Comparison of ENCODE assay signal across 9 mouse cellular contexts in genomic region chrX:48462297-48462696, GRCm38 (mm10). TPM values are rescaled to one million over a fixed set of nuclear protein-coding genes. Genes with fewer than 3 reads are reported as not detected.
DNase-seq lines count a peak whose midpoint lies in the region; ATAC-seq and TF ChIP-seq lines count a peak whose summit lies in the region.
"Had no signal": no experiment of that assay in that cellular context is flagged by ENCODE, and none has a peak within 500 bp of the region (broad histone marks: within the 10 kb centered on the region; RNA-seq: fewer than 3 reads in every experiment).

No protein-coding gene starts in this region.

- peak overlapping the region; percentile 47 for H3K4me2 ChIP-seq in kidney, embryonic 14.5 days (replicated peaks; ENCODE audit: low read depth, low read length)
- peak overlapping the region; percentile 66 for H3K4me2 ChIP-seq in hindbrain, postnatal 0 days (ENCODE audit: low read depth, low read length)
- H3K4me2 ChIP-seq in midbrain, postnatal 0 days (ENCODE audit: low read depth, low read length, poor library complexity, severe bottlenecking): peak overlapping the region; percentile 63

- H3K9me3 ChIP-seq in kidney, embryonic 14.5 days (ENCODE audit: control insufficient read depth, low read length): no peaks in the 10 kb centered on the region
- no peaks in the 10 kb centered on the region for H3K9me3 ChIP-seq in hindbrain, postnatal 0 days (ENCODE audit: low read length)
- no peaks in the 10 kb centered on the region for H3K9me3 ChIP-seq in midbrain, postnatal 0 days (ENCODE audit: low read length)

- peak overlapping the region; percentile 32 for H3K4me3 ChIP-seq in kidney, embryonic 14.5 days (ENCODE audit: low read length)
- H3K4me3 ChIP-seq in cortical plate, adult 2 months (ENCODE audit: insufficient read depth, low read length): peak overlapping the region; percentile 40; the same call in 1 of the 2 replicates
- peak overlapping the region; percentile 34 for H3K4me3 ChIP-seq in hindbrain, postnatal 0 days (ENCODE audit: low read length)
- H3K4me3 ChIP-seq in midbrain, postnatal 0 days (ENCODE audit: low read depth, low read length): peak overlapping the region; percentile 33; the same call in 1 of the 2 replicates

- H3K9ac ChIP-seq in kidney, embryonic 14.5 days (ENCODE audit: low read depth, low read length): no peak overlapping the region
- no peak overlapping the region for H3K9ac ChIP-seq in hindbrain, postnatal 0 days (replicated peaks; ENCODE audit: low read length)
- no peak overlapping the region for H3K9ac ChIP-seq in midbrain, postnatal 0 days (replicated peaks; ENCODE audit: low read length, poor library complexity, severe bottlenecking)

- ATAC-seq in kidney, embryonic 14.5 days (ENCODE audit: low FRiP score, low TSS enrichment): peak; percentile 28; the same call in 1 of the 2 replicates
- peak; percentile 50 for ATAC-seq in hindbrain, postnatal 0 days
- peak; percentile 13; the same call in 1 of the 2 replicates for ATAC-seq in midbrain, postnatal 0 days (ENCODE audit: low FRiP score)

- WGBS in kidney, embryonic 14.5 days: 42% methylated on average over 4 of the region's 4 CpGs
- WGBS in hindbrain, postnatal 0 days: 31% methylated on average over 4 of the region's 4 CpGs
- WGBS in midbrain, postnatal 0 days: 25% methylated on average over 4 of the region's 4 CpGs

- TF ChIP-seq POLR2A in cortical plate, adult 2 months (IDR thresholded peaks at IDR 0.05; ENCODE audit: extremely low read depth, insufficient read depth, low read length): no peak

- H3K36me3 ChIP-seq in kidney, embryonic 14.5 days (ENCODE audit: control insufficient read depth, insufficient read depth, low read length): no peaks in the 10 kb centered on the region
- no peaks in the 10 kb centered on the region for H3K36me3 ChIP-seq in hindbrain, postnatal 0 days (ENCODE audit: insufficient read depth, low read length)
- no peaks in the 10 kb centered on the region for H3K36me3 ChIP-seq in midbrain, postnatal 0 days (ENCODE audit: insufficient read depth, low read length)

- DNase-seq in kidney, adult 9 months: no peak
- DNase-seq in hindbrain, postnatal 0 days (ENCODE audit: low spot score): no peak
- DNase-seq in midbrain, postnatal 0 days (ENCODE audit: low spot score): no peak
- DNase-seq in urinary bladder, adult 2 months (ENCODE audit: low spot score): no peak
- no peak for DNase-seq in frontal cortex, postnatal 36 days (ENCODE audit: low spot score in 2 of 2)
- DNase-seq in urinary bladder, adult 18-20 months (ENCODE audit: low spot score in 2 of 2): no peak

- no peaks in the 10 kb centered on the region for H3K4me1 ChIP-seq in kidney, embryonic 14.5 days (ENCODE audit: control insufficient read depth, insufficient read depth, low read length)
- H3K4me1 ChIP-seq in cortical plate, adult 2 months (ENCODE audit: control insufficient read depth, insufficient read depth, low read length): no peaks in the 10 kb centered on the region
- no peaks in the 10 kb centered on the region for H3K4me1 ChIP-seq in hindbrain, postnatal 0 days (ENCODE audit: insufficient read depth, low read length)
- H3K4me1 ChIP-seq in midbrain, postnatal 0 days (ENCODE audit: insufficient read depth, low read length): no peaks in the 10 kb centered on the region

- no peak overlapping the region for H3K27ac ChIP-seq in kidney, embryonic 14.5 days (ENCODE audit: low read depth, low read length)
- no peak overlapping the region for H3K27ac ChIP-seq in cortical plate, adult 2 months (ENCODE audit: insufficient read depth, low read length)
- no peak overlapping the region for H3K27ac ChIP-seq in hindbrain, postnatal 0 days
- H3K27ac ChIP-seq in midbrain, postnatal 0 days (ENCODE audit: low read depth, low read length): no peak overlapping the region

- no peaks in the 10 kb centered on the region for H3K27me3 ChIP-seq in kidney, embryonic 14.5 days (ENCODE audit: control insufficient read depth, insufficient read depth, low read length)
- no peaks in the 10 kb centered on the region for H3K27me3 ChIP-seq in hindbrain, postnatal 0 days (ENCODE audit: insufficient read depth, low read length)
- no peaks in the 10 kb centered on the region for H3K27me3 ChIP-seq in midbrain, postnatal 0 days (ENCODE audit: insufficient read depth, low read length)

- no peak for TF ChIP-seq CTCF in cortical plate, adult 2 months (IDR thresholded peaks at IDR 0.05; ENCODE audit: extremely low read depth, insufficient read depth, low read length)
- TF ChIP-seq CTCF in hindbrain, postnatal 0 days (IDR thresholded peaks at IDR 0.05; ENCODE audit: low read depth): no peak
- no peak for TF ChIP-seq CTCF in midbrain, postnatal 0 days (IDR thresholded peaks at IDR 0.05)

RNA-seq across cellular contexts. Expression of gene Elf4, which starts 0.6 kb away (rescaled TPM):
- 4.1 and 8.3 TPM in 2 replicates for polyA plus RNA-seq in kidney, embryonic 14.5 days (2014; fragmentation: Nextera tagmentation; extraction: Ambion mirVana)
- polyA plus RNA-seq in cortical plate, adult 2 months (2012; rRNA removed): 0.76 and 0.79 TPM in 2 replicates
- 0.78 and 1.5 TPM in 2 replicates for total RNA-seq in hindbrain, postnatal 0 days (2014; rRNA removed)
- 0.32 and 0.34 TPM in 2 replicates for polyA plus RNA-seq in hindbrain, postnatal 0 days (2015; fragmentation: Nextera tagmentation; extraction: Ambion mirVana)
- total RNA-seq in midbrain, postnatal 0 days (2014; rRNA removed): 0.99 and 1.2 TPM in 2 replicates
- polyA plus RNA-seq in midbrain, postnatal 0 days (2015; fragmentation: Nextera tagmentation; extraction: Ambion mirVana): 0.22 and 0.23 TPM in 2 replicates
- polyA plus RNA-seq in urinary bladder, adult 2 months (2012; rRNA removed): 15.6 and 16.7 TPM in 2 replicates

RNA-seq across cellular contexts. Expression of gene Aifm1, which starts 51.1 kb away (rescaled TPM):
- 70.1 and 72.8 TPM in 2 replicates for polyA plus RNA-seq in kidney, embryonic 14.5 days (2014; fragmentation: Nextera tagmentation; extraction: Ambion mirVana)
- polyA plus RNA-seq in cortical plate, adult 2 months (2012; rRNA removed): 28.0 and 31.5 TPM in 2 replicates
- 7.2 and 10.7 TPM in 2 replicates for total RNA-seq in hindbrain, postnatal 0 days (2014; rRNA removed)
- 32.9 and 34.6 TPM in 2 replicates for polyA plus RNA-seq in hindbrain, postnatal 0 days (2015; fragmentation: Nextera tagmentation; extraction: Ambion mirVana)
- 9.2 and 9.8 TPM in 2 replicates for total RNA-seq in midbrain, postnatal 0 days (2014; rRNA removed)
- polyA plus RNA-seq in midbrain, postnatal 0 days (2015; fragmentation: Nextera tagmentation; extraction: Ambion mirVana): 25.1 and 26.1 TPM in 2 replicates
- 28.1 and 33.5 TPM in 2 replicates for polyA plus RNA-seq in urinary bladder, adult 2 months (2012; rRNA removed)

RNA-seq across cellular contexts. Expression of gene Rab33a, which starts 56.8 kb away (rescaled TPM):
- polyA plus RNA-seq in kidney, embryonic 14.5 days (2014; fragmentation: Nextera tagmentation; extraction: Ambion mirVana): 2.4 and 4.1 TPM in 2 replicates
- polyA plus RNA-seq in cortical plate, adult 2 months (2012; rRNA removed): 70.6 and 73.8 TPM in 2 replicates
- total RNA-seq in hindbrain, postnatal 0 days (2014; rRNA removed): 40.4 and 43.8 TPM in 2 replicates
- polyA plus RNA-seq in hindbrain, postnatal 0 days (2015; fragmentation: Nextera tagmentation; extraction: Ambion mirVana): 66.3 and 70.3 TPM in 2 replicates
- 54.7 and 56.7 TPM in 2 replicates for total RNA-seq in midbrain, postnatal 0 days (2014; rRNA removed)
- polyA plus RNA-seq in midbrain, postnatal 0 days (2015; fragmentation: Nextera tagmentation; extraction: Ambion mirVana): 81.6 and 83.5 TPM in 2 replicates
- 0.85 and 0.91 TPM in 2 replicates for polyA plus RNA-seq in urinary bladder, adult 2 months (2012; rRNA removed)
- total RNA-seq: hematopoietic stem cell, adult 5-6 weeks had no signal

Comparison
In these comparisons a context has a peak if more than half of its experiments do, and no peak if none do; other contexts are left out.
1. RNA of gene Rab33a, which starts 56.8 kb away (polyA plus RNA-seq): 81.6 to 83.5 TPM in midbrain, postnatal 0 days, 70.6 to 73.8 TPM in cortical plate, adult 2 months and 66.3 to 70.3 TPM in hindbrain, postnatal 0 days; 2.4 to 4.1 TPM in kidney, embryonic 14.5 days and 0.85 to 0.91 TPM in urinary bladder, adult 2 months; every median in the first group is over 10 times any median in the second.
2. Peak in every context shown above with its lines, with median percentiles within 50 percentile points of each other: ATAC-seq, H3K4me2 ChIP-seq and H3K4me3 ChIP-seq.